Mouse (Mus musculus): ENCODE results near the gene Cuedc1.

The Cuedc1 gene

GRCm38 (mm10) chr11:88240275-88240674 is 142.4 kb downstream of the Cuedc1 start:
- DNase-seq (ENCODE audit: low spot score in 2 of 2), result no peak

GRCm38 (mm10) chr11:88240736-88241353 is 143.0 kb downstream of the Cuedc1 start:
- DNase-seq (ENCODE audit: low spot score in 2 of 2), result no peak

- DNase-seq (ENCODE audit: low spot score in 2 of 2), result no peak
Observed at GRCm38 (mm10) chr11:88241468-88242301, 143.8 kb downstream of the Cuedc1 start.
